Mouse (Mus musculus): ENCODE results near the gene Catsper1.

- TF ChIP-seq CTCF (IDR thresholded peaks at IDR 0.05; ENCODE audit: low read depth, low read length) = no peak
- TF ChIP-seq POLR2A (IDR thresholded peaks at IDR 0.05; ENCODE audit: borderline replicate concordance, low read depth, low read length) = no peak
These were observed 28.4 kb upstream of the Catsper1 start for GRCm38 (mm10) chr19:5306968-5307734.
